Mouse (Mus musculus) mature B cell (primary cell): ENCODE measurements at regions not wholly inside any gene's neighbourhood (a gene's known extent, or its start where the extent isn't known, plus 50 kb on each side); places are given as distances from the start of the nearest gene placed in this dataset.
"Not testable (repeated sequence)": the region's sequence is repeated elsewhere in the genome, so short reads cannot be mapped to it uniquely, and the experiment has no call there.

ENCODE experiments used
- in situ Hi-C: fragments of 300-500 bp; cut with MboI; formaldehyde crosslinking; loops from 2 replicates; pipeline ENCODE4 v1.14.3; 2019

- in situ Hi-C loops: not testable (repeated sequence)
Observed at GRCm38 (mm10) chr8:71081291-71081690, 175.6 kb downstream of the Map1s start.

GRCm38 (mm10) chr8:71127131-71127530 lies 145.4 kb upstream of the Myo9b start:
- in situ Hi-C loops: loop anchor here (25.0 kb wide), 5 partner anchors 585 to 1210 kb away; partner anchors contain the start of genes B3gnt3 and Olfr373

- in situ Hi-C loops: loop anchor here (25.0 kb wide), 5 partner anchors 582 to 1207 kb away; partner anchors contain the start of genes B3gnt3 and Olfr373
Observed at GRCm38 (mm10) chr8:71130411-71131261, 141.9 kb upstream of the Myo9b start.

- in situ Hi-C loops: loop anchor here (25.0 kb wide), 5 partner anchors 581 to 1206 kb away; partner anchors contain the start of genes B3gnt3 and Olfr373
Observed at GRCm38 (mm10) chr8:71131327-71132089, 141.0 kb upstream of the Myo9b start.

GRCm38 (mm10) chr8:71132898-71133297 lies 139.6 kb upstream of the Myo9b start:
- in situ Hi-C loops: loop anchor here (25.0 kb wide), 5 partner anchors 579 to 1204 kb away; partner anchors contain the start of genes B3gnt3 and Olfr373

- in situ Hi-C loops: loop anchor here (25.0 kb wide), 5 partner anchors 575 to 1200 kb away; partner anchors contain the start of genes B3gnt3 and Olfr373
Observed at GRCm38 (mm10) chr8:71137131-71137530, 135.4 kb upstream of the Myo9b start.

GRCm38 (mm10) chr8:71142373-71142973 lies 130.0 kb upstream of the Myo9b start:
- in situ Hi-C loops: loop anchor here (25.0 kb wide), 5 partner anchors 570 to 1195 kb away; partner anchors contain the start of genes B3gnt3 and Olfr373

- in situ Hi-C loops: not testable (repeated sequence)
Observed at GRCm38 (mm10) chr8:71171478-71172210, 100.9 kb upstream of the Myo9b start.

- in situ Hi-C loops: not testable (repeated sequence)
Observed at GRCm38 (mm10) chr8:71192939-71193338, 79.6 kb upstream of the Myo9b start.

- in situ Hi-C loops: not testable (repeated sequence)
Observed at GRCm38 (mm10) chr8:71195006-71195722, 77.3 kb upstream of the Myo9b start.
